ENCODE assay signal across 8 mouse cellular contexts in genomic region chr3:101280348-101281311, GRCm38 (mm10). TPM values are rescaled to one million over a fixed set of nuclear protein-coding genes. Genes with fewer than 3 reads are reported as not detected.
DNase-seq lines count a peak whose midpoint lies in the region; ATAC-seq lines count a peak whose summit lies in the region.

No protein-coding gene starts in this region.

- 56% methylated on average over 15 of the region's 15 CpGs for WGBS in embryonic facial prominence, embryonic 10.5 days
- 43% methylated on average over 15 of the region's 15 CpGs for WGBS in heart, embryonic 16.5 days
- 59% methylated on average over 15 of the region's 15 CpGs for whole genome bisulfite sequencing in limb, embryonic 10.5 days
- WGBS in stomach, embryonic 14.5 days, result 47% methylated on average over 15 of the region's 15 CpGs

- H3K4me2 ChIP-seq in heart, embryonic 16.5 days (ENCODE audit: low read depth, low read length), result no peak overlapping the region
- no peak overlapping the region for H3K4me2 ChIP-seq in stomach, embryonic 14.5 days (replicated peaks; ENCODE audit: low read depth, low read length)

- H3K4me1 ChIP-seq in embryonic facial prominence, embryonic 10.5 days, result peaks cover 27% of the 10 kb centered on the region
- H3K4me1 ChIP-seq in heart, embryonic 16.5 days (ENCODE audit: control insufficient read depth, insufficient read depth, low read length), result peaks cover 11% of the 10 kb centered on the region
- H3K4me1 ChIP-seq in limb, embryonic 10.5 days, result peaks cover 23% of the 10 kb centered on the region
- H3K4me1 ChIP-seq in stomach, embryonic 14.5 days (ENCODE audit: control insufficient read depth, insufficient read depth, low read length), result peaks cover 6% of the 10 kb centered on the region; the same call in 1 of the 2 replicates

- H3K9ac ChIP-seq in heart, embryonic 16.5 days (ENCODE audit: low read length), result peak overlapping the region; percentile 30; the same call in 1 of the 2 replicates
- no peak overlapping the region for H3K9ac ChIP-seq in stomach, embryonic 14.5 days (replicated peaks; ENCODE audit: low read depth, low read length)

- DNase-seq in adrenal gland, postnatal 10 days, result peak; percentile 35
- DNase-seq in adrenal gland, adult 18-20 months (ENCODE audit: low spot score in 2 of 2), result no peak
- no peak for DNase-seq in embryonic facial prominence, embryonic 10.5 days (ENCODE audit: low spot score)
- no peak for DNase-seq in limb, embryonic 10.5 days (ENCODE audit: low spot score)
- no peak for DNase-seq in frontal cortex, adult 2 months (ENCODE audit: extremely low spot score in 1 of 2, low spot score in 1 of 2)

- H3K27ac ChIP-seq in embryonic facial prominence, embryonic 10.5 days (replicated peaks), result peak overlapping the region; percentile 76
- peak overlapping the region; percentile 68 for H3K27ac ChIP-seq in heart, embryonic 16.5 days (ENCODE audit: low read length)
- H3K27ac ChIP-seq in limb, embryonic 10.5 days, result peak overlapping the region; percentile 43
- H3K27ac ChIP-seq in stomach, embryonic 14.5 days (ENCODE audit: low read length), result no peak overlapping the region

- H3K36me3 ChIP-seq in embryonic facial prominence, embryonic 10.5 days (replicated peaks), result no peaks in the 10 kb centered on the region
- no peaks in the 10 kb centered on the region for H3K36me3 ChIP-seq in heart, embryonic 16.5 days (ENCODE audit: control insufficient read depth, insufficient read depth)
- H3K36me3 ChIP-seq in limb, embryonic 10.5 days, result no peaks in the 10 kb centered on the region
- H3K36me3 ChIP-seq in stomach, embryonic 14.5 days (ENCODE audit: control insufficient read depth, insufficient read depth, low read length), result no peaks in the 10 kb centered on the region

- peak; percentile 71 for ATAC-seq in heart, embryonic 16.5 days (replicated peaks; ENCODE audit: extremely low read depth, insufficient read depth, low FRiP score)
- ATAC-seq in stomach, embryonic 14.5 days (ENCODE audit: insufficient number of reproducible peaks, insufficient read depth, low FRiP score, low read depth), result 0 out of 2 replicates have a peak, but pooled peaks have one; percentile 18
- no peak for ATAC-seq in frontal cortex, adult (ENCODE audit: low TSS enrichment)

- no peak overlapping the region for H3K4me3 ChIP-seq in embryonic facial prominence, embryonic 10.5 days
- H3K4me3 ChIP-seq in heart, embryonic 16.5 days (ENCODE audit: low read length), result no peak overlapping the region
- H3K4me3 ChIP-seq in limb, embryonic 10.5 days, result no peak overlapping the region
- no peak overlapping the region for H3K4me3 ChIP-seq in stomach, embryonic 14.5 days (ENCODE audit: low read depth, low read length)

- H3K27me3 ChIP-seq in embryonic facial prominence, embryonic 10.5 days (replicated peaks; ENCODE audit: low read depth, poor library complexity, severe bottlenecking), result no peaks in the 10 kb centered on the region
- peaks cover 2% of the 10 kb centered on the region; the same call in 1 of the 2 replicates for H3K27me3 ChIP-seq in heart, embryonic 16.5 days (ENCODE audit: control insufficient read depth, insufficient read depth, low read length)
- H3K27me3 ChIP-seq in limb, embryonic 10.5 days (ENCODE audit: low read depth, poor library complexity, severe bottlenecking), result no peaks in the 10 kb centered on the region
- no peaks in the 10 kb centered on the region for H3K27me3 ChIP-seq in stomach, embryonic 14.5 days (ENCODE audit: control insufficient read depth, insufficient read depth, low read length)

- H3K9me3 ChIP-seq in embryonic facial prominence, embryonic 10.5 days, result no peaks in the 10 kb centered on the region
- H3K9me3 ChIP-seq in heart, embryonic 16.5 days (replicated peaks; ENCODE audit: control insufficient read depth, low read length), result no peaks in the 10 kb centered on the region
- H3K9me3 ChIP-seq in limb, embryonic 10.5 days (replicated peaks), result no peaks in the 10 kb centered on the region
- no peaks in the 10 kb centered on the region for H3K9me3 ChIP-seq in stomach, embryonic 14.5 days (ENCODE audit: control insufficient read depth, low read depth, low read length)

RNA-seq across cellular contexts. Expression of gene Cd2, which starts 7.1 kb away (rescaled TPM):
- total RNA-seq in adrenal gland, postnatal 10 days (2021), result 1 to 10 TPM; 4.7 to 5.4 TPM
- 1 to 10 TPM in 1 of 2 experiments, under 1 TPM in 1; 0.76 to 1.5 TPM for total RNA-seq in adrenal gland, adult 18-20 months (2021)
- polyA plus RNA-seq in embryonic facial prominence, embryonic 10.5 days (2016; fragmentation: Nextera tagmentation; extraction: Ambion mirVana), result not detected in 2 replicates
- 2.0 and 7.8 TPM in 2 replicates for polyA plus RNA-seq in heart, embryonic 16.5 days (2015; fragmentation: Nextera tagmentation; extraction: Ambion mirVana)
- polyA plus RNA-seq in limb, embryonic 10.5 days (2016; fragmentation: Nextera tagmentation; extraction: Ambion mirVana), result not detected in 2 replicates
- not detected in 2 replicates for polyA plus RNA-seq in stomach, embryonic 14.5 days (2014; fragmentation: Nextera tagmentation; extraction: Ambion mirVana)
- polyA plus RNA-seq in frontal cortex, adult 2 months (2012; rRNA removed), result 0.11 and 0.14 TPM in 2 replicates
